Mouse (Mus musculus): ENCODE results near the gene S100z. TPM values are rescaled to one million over a fixed set of nuclear protein-coding genes. Genes with fewer than 3 reads are reported as not detected.

The S100z gene
- polyA plus RNA-seq, 1 experiment from 2014 or later = not detected

DNA sequence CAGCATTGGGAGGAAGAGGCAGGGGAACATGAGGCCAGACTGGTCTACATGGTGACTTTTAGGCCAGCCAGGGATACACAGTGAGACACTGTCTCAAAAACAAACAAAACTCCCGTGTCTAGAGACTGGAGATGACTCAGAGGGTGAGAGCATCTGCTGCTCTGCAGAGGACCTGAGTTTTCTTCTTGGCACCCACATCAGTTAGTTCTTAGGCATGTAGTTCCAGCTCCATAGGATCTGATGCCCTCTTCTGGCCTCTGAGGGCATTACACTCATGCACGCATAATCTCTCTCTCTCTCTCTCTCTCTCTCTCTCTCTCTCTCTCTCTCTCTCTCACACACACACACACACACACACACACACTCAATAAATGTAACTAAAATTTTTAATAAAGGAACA, 7.6 kb downstream of the S100z start:
- Histone ChIP-seq H3K9me3 (ENCODE audit: control insufficient read depth, low read length) (no peaks in the 10 kb centered on the region), H3K4me2 (ENCODE audit: low read length) (no peak overlapping the region), H3K4me3 (ENCODE audit: low read length) (no peak overlapping the region), H3K36me3 (ENCODE audit: control insufficient read depth, insufficient read depth, low read length) (no peaks in the 10 kb centered on the region), H3K27me3 (replicated peaks; ENCODE audit: control insufficient read depth, insufficient read depth, low read length) (no peaks in the 10 kb centered on the region), H3K4me1 (ENCODE audit: control insufficient read depth, insufficient read depth, low read depth, low read length) (no peaks in the 10 kb centered on the region), H3K27ac (ENCODE audit: low read depth, low read length) (no peak overlapping the region), H3K9ac (ENCODE audit: low read depth, low read length) (no peak overlapping the region)
- 76% methylated on average over 2 of the region's 2 CpGs for WGBS
- ATAC-seq = no peak

DNA sequence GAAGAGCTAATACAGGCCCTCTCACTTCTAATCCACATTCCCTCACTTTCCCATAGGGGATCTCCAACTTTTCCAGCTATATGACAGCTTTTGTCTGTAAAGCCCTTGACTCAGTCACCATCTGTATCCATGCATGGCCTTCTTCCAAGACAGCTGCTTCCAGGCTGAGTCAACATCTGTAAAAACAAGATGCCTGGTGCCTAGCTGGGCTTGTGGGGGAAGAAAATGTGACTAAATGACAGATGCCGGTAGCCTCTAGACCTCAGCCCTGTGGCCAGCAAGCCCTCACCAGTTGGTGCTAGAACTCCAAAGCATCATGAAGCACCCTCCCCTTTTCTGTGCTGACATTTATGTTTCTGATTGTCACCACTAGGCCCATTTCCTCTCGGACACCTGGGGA, 27.0 kb downstream of the S100z start:
- ATAC-seq = no peak
- 79% methylated on average over 2 of the region's 2 CpGs for whole genome bisulfite sequencing
- no peak overlapping the region for H3K4me3 ChIP-seq (ENCODE audit: low read length)
- H3K9ac ChIP-seq (ENCODE audit: low read depth, low read length) = no peak overlapping the region
- no peaks in the 10 kb centered on the region for H3K4me1 ChIP-seq (ENCODE audit: control insufficient read depth, insufficient read depth, low read depth, low read length)
- H3K36me3 ChIP-seq (ENCODE audit: control insufficient read depth, insufficient read depth, low read length) = no peaks in the 10 kb centered on the region
- H3K27me3 ChIP-seq (replicated peaks; ENCODE audit: control insufficient read depth, insufficient read depth, low read length) = no peaks in the 10 kb centered on the region
- H3K9me3 ChIP-seq (ENCODE audit: control insufficient read depth, low read length) = no peaks in the 10 kb centered on the region
- no peak overlapping the region for H3K4me2 ChIP-seq (ENCODE audit: low read length)
- H3K27ac ChIP-seq (ENCODE audit: low read depth, low read length) = no peak overlapping the region

DNA sequence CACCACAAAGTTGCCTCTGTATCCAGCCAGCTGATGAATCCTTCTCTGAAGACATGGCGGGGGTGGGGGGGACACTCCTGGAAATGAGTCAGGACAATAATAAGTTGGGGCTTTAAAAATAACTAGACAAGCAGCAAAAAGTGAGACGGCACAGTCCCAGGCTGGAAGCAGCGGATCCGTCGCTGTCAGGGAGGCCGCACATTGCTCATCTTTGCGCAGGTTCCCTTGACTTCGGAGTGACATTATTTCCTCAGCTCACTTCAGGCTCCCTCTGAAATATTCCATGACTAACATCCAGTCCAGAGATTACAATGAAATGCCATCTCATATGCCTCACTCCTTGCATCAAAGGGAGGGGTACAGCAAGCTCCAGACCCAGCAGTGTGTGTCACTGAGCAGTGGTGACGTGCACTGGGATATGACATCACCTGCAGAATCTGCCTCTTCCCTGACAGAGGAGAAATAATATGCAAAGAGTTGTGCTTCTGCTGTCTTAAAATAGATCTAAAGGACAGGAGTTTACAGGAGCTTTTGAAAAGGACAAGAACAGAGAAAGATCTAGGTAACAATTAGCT, 27.8 kb downstream of the S100z start:
- no peaks in the 10 kb centered on the region for H3K4me1 ChIP-seq (ENCODE audit: control insufficient read depth, insufficient read depth, low read depth, low read length)
- no peaks in the 10 kb centered on the region for H3K36me3 ChIP-seq (ENCODE audit: control insufficient read depth, insufficient read depth, low read length)
- no peak overlapping the region for H3K27ac ChIP-seq (ENCODE audit: low read depth, low read length)
- H3K9ac ChIP-seq (ENCODE audit: low read depth, low read length) = no peak overlapping the region
- WGBS = 90% methylated on average over 9 of the region's 9 CpGs
- no peaks in the 10 kb centered on the region for H3K9me3 ChIP-seq (ENCODE audit: control insufficient read depth, low read length)
- H3K27me3 ChIP-seq (replicated peaks; ENCODE audit: control insufficient read depth, insufficient read depth, low read length) = no peaks in the 10 kb centered on the region
- no peak for ATAC-seq
- H3K4me3 ChIP-seq (ENCODE audit: low read length) = no peak overlapping the region
- H3K4me2 ChIP-seq (ENCODE audit: low read length) = no peak overlapping the region

DNA sequence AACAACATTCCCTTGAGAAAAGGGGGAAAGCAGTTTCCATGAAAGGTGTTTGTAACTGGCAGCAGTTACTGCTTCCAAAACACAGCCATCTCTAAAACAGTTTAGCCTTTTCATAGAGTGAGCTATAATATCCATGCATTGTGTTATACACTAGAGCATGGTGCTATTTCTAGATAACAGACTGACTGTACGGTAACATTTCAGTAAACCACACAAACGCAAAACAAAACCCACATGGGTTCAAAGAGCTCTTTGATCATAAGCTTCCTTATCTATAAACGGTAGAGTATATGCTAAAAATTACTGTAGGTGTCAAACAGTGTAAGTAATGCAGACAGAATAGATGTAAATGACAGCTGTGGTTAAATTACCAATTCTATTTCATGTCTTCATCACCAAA, 28.8 kb downstream of the S100z start:
- no peak overlapping the region for H3K4me3 ChIP-seq (ENCODE audit: low read length)
- no peaks in the 10 kb centered on the region for H3K9me3 ChIP-seq (ENCODE audit: control insufficient read depth, low read length)
- no peak overlapping the region for H3K27ac ChIP-seq (ENCODE audit: low read depth, low read length)
- no peak overlapping the region for H3K9ac ChIP-seq (ENCODE audit: low read depth, low read length)
- no peak overlapping the region for H3K4me2 ChIP-seq (ENCODE audit: low read length)
- no peaks in the 10 kb centered on the region for H3K4me1 ChIP-seq (ENCODE audit: control insufficient read depth, insufficient read depth, low read depth, low read length)
- no peaks in the 10 kb centered on the region for H3K36me3 ChIP-seq (ENCODE audit: control insufficient read depth, insufficient read depth, low read length)
- H3K27me3 ChIP-seq (replicated peaks; ENCODE audit: control insufficient read depth, insufficient read depth, low read length) = peaks cover 5% of the 10 kb centered on the region; the same call in 1 of the 2 replicates
- WGBS = 73% methylated on average over 3 of the region's 3 CpGs
- no peak for ATAC-seq

DNA sequence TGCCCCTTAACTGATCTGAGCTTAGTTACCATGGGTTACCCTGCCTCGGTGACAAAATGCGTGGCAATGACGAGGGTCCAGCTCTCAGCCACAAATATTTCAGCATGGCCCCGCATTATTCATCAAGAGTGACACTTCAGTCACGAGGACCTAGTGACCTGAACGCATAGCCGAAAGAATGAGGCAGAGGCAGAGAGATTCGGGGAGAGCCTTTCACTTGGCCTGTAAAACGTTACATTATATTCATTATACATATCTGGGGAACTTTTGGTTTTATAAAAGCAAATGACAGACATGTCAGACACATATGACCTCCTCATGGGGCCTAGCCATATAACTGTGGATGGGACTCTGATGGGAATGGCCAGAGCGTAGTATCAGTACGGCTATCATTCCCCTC, 33.7 kb downstream of the S100z start, which contains the start of gene Crhbp:
Gene Crhbp (minus strand): TSS at position 101 of the 400 bp plus-strand sequence.
- Histone ChIP-seq H3K27ac (ENCODE audit: low read depth, low read length) (no peak within 1 kb of the TSS), H3K36me3 (ENCODE audit: control insufficient read depth, insufficient read depth, low read length) (no peaks in the 10 kb centered on the region), H3K9me3 (ENCODE audit: control insufficient read depth, low read length) (no peaks in the 10 kb centered on the region), H3K4me1 (ENCODE audit: control insufficient read depth, insufficient read depth, low read depth, low read length) (peaks cover 11% of the 10 kb centered on the region), H3K4me2 (ENCODE audit: low read length) (peak within 1 kb of the TSS; percentile 96), H3K4me3 (ENCODE audit: low read length) (peak within 1 kb of the TSS; percentile 51), H3K27me3 (replicated peaks; ENCODE audit: control insufficient read depth, insufficient read depth, low read length) (peaks cover 14% of the 10 kb centered on the region), H3K9ac (ENCODE audit: low read depth, low read length) (peak within 1 kb of the TSS; percentile 63)
- ATAC-seq = no peak
- 42% methylated on average over 11 of the region's 11 CpGs for WGBS

DNA sequence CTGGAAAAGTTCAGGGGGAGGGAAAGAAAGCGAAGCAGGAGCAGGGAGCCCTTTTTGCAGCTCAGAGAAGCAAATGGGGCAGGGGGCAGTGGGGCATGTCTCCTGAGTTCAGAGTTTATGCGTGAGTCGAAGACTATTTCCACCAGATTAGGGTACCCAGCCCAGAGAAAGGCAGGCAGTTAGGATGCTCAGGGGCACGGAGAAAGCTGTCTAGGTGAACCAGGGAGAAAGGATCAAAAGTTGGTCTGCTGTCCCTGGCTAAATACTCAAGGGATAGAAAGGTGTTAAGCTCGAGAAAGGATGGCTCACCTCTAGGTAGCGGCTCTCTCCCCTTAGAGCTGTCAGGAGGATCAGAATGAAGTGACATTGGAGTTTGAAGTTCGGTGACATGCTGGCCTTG, 34.2 kb downstream of the S100z start:
- Histone ChIP-seq H3K9ac (ENCODE audit: low read depth, low read length) (peak overlapping the region; percentile 63), H3K9me3 (ENCODE audit: control insufficient read depth, low read length) (no peaks in the 10 kb centered on the region), H3K27ac (ENCODE audit: low read depth, low read length) (no peak overlapping the region), H3K27me3 (replicated peaks; ENCODE audit: control insufficient read depth, insufficient read depth, low read length) (peaks cover 14% of the 10 kb centered on the region), H3K4me2 (ENCODE audit: low read length) (peak overlapping the region; percentile 96), H3K4me3 (ENCODE audit: low read length) (peak overlapping the region; percentile 51), H3K4me1 (ENCODE audit: control insufficient read depth, insufficient read depth, low read depth, low read length) (peaks cover 11% of the 10 kb centered on the region), H3K36me3 (ENCODE audit: control insufficient read depth, insufficient read depth, low read length) (no peaks in the 10 kb centered on the region)
- WGBS = 18% methylated on average over 7 of the region's 7 CpGs
- ATAC-seq = no peak

DNA sequence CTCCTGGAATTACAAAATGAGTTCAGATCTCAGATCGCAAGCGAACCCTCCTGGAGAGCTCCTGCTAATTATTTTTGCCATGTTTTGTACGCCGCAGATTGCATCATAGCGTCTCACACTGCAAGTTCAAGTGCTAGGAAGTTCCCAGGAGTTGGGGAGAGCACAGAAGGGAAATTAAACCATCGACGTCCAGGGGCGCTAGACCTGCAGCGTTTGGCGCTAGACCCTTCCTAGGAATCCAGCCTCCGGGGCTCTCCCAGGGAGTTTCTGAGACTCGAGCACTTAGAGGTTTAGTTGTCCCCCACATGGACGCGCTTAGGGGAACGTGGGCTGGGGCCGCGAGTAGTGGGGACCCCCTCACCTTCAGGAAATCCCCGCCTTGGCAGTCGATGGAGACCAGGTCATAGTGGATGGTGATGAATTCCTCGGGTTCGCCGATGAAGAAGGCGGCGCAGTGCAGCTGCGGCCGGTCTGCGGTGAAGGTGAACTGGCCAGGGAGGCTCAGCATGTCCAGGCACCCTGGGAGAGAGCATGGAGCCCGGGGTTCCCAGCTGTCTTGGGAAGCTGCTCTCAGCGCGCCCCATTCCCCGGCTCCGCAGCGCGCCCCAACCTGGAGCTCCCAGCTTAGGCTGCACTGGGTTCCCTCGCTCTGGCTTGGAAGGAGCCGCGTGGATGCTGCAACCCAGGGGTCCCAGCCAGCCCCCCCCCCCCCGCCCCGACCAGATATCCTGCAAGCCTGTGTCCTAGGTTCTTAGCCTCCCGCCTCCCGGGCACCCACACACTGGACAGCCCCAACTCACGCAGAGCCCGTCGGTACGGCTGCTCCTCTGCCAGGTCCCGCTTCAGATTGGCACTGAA, 34.9 kb downstream of the S100z start:
- ATAC-seq = peak; percentile 83
- H3K9me3 ChIP-seq (ENCODE audit: control insufficient read depth, low read length) = no peaks in the 10 kb centered on the region
- no peak overlapping the region for H3K27ac ChIP-seq (ENCODE audit: low read depth, low read length)
- peaks cover 14% of the 10 kb centered on the region for H3K27me3 ChIP-seq (replicated peaks; ENCODE audit: control insufficient read depth, insufficient read depth, low read length)
- peak overlapping the region; percentile 63 for H3K9ac ChIP-seq (ENCODE audit: low read depth, low read length)
- peak overlapping the region; percentile 96 for H3K4me2 ChIP-seq (ENCODE audit: low read length)
- H3K36me3 ChIP-seq (ENCODE audit: control insufficient read depth, insufficient read depth, low read length) = no peaks in the 10 kb centered on the region
- under 1% methylated on average over 42 of the region's 46 CpGs for WGBS
- H3K4me1 ChIP-seq (ENCODE audit: control insufficient read depth, insufficient read depth, low read depth, low read length) = peaks cover 11% of the 10 kb centered on the region
- peak overlapping the region; percentile 51 for H3K4me3 ChIP-seq (ENCODE audit: low read length)

DNA sequence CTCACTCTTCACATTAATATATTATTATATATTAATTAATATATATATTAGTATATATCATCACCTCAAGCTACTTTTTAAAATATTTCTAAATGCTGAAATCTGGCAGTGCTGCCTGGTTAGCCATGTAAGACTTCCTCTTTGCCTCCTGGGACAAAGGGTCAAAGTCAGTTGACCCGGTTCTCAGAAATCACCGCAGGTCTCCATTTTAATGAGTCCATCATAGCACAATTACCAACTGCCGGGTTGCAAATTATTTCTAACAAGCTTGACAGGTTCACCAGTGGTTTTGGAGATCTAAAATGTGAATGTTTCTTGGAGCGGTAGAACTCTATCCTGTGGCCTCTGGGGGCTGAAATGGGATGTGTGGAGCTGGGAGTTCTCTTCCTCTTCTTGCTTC, 35.6 kb downstream of the S100z start:
- no peaks in the 10 kb centered on the region for H3K9me3 ChIP-seq (ENCODE audit: control insufficient read depth, low read length)
- WGBS = 16% methylated on average over 4 of the region's 4 CpGs
- H3K9ac ChIP-seq (ENCODE audit: low read depth, low read length) = no peak overlapping the region
- H3K36me3 ChIP-seq (ENCODE audit: control insufficient read depth, insufficient read depth, low read length) = no peaks in the 10 kb centered on the region
- peaks cover 14% of the 10 kb centered on the region for H3K27me3 ChIP-seq (replicated peaks; ENCODE audit: control insufficient read depth, insufficient read depth, low read length)
- no peak for ATAC-seq
- H3K27ac ChIP-seq (ENCODE audit: low read depth, low read length) = no peak overlapping the region
- peaks cover 11% of the 10 kb centered on the region for H3K4me1 ChIP-seq (ENCODE audit: control insufficient read depth, insufficient read depth, low read depth, low read length)
- no peak overlapping the region; the same call in 1 of the 2 replicates for H3K4me2 ChIP-seq (ENCODE audit: low read length)
- H3K4me3 ChIP-seq (ENCODE audit: low read length) = no peak overlapping the region

DNA sequence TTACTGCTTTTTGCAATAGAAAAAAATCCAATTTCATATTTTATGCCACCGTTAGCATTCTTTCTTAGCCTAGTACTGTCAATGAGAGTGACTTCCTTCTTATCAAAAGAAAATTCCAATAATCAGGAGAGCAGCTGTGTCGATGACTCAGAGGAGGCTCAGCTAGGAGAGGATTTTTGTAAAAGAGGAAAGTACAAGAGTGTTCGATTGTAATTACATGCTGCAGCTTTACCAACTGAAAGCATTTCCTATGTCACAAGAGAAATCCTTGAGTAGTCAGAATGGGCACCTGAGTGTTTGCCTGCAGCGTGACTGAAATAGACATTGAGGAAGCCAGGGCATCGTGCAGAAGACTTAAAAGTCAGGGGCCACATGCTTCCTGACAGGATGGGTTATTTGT, 39.0 kb downstream of the S100z start:
- H3K9ac ChIP-seq (ENCODE audit: low read depth, low read length) = no peak overlapping the region

More for the DNA sequence above, 39.0 kb downstream of the S100z start:
- no peaks in the 10 kb centered on the region for H3K36me3 ChIP-seq (ENCODE audit: control insufficient read depth, insufficient read depth, low read length)
- H3K4me1 ChIP-seq (ENCODE audit: control insufficient read depth, insufficient read depth, low read depth, low read length) = peaks cover 11% of the 10 kb centered on the region
- no peak overlapping the region for H3K27ac ChIP-seq (ENCODE audit: low read depth, low read length)
- ATAC-seq = no peak
- no peak overlapping the region for H3K4me2 ChIP-seq (ENCODE audit: low read length)
- H3K4me3 ChIP-seq (ENCODE audit: low read length) = no peak overlapping the region
- no peaks in the 10 kb centered on the region for H3K9me3 ChIP-seq (ENCODE audit: control insufficient read depth, low read length)
- peaks cover 9% of the 10 kb centered on the region for H3K27me3 ChIP-seq (replicated peaks; ENCODE audit: control insufficient read depth, insufficient read depth, low read length)
- 87% methylated on average over 5 of the region's 5 CpGs for WGBS

All from hindbrain, embryonic 16.5 days (tissue).